Mouse (Mus musculus): Measurements from ENCODE around the gene Trak1. TPM values are rescaled to one million over a fixed set of nuclear protein-coding genes. Genes with fewer than 3 reads are reported as not detected.
A peak's percentile ranks its signal among the peaks of the same experiment; 100 is the strongest.

Trak1 gene
- polyA plus RNA-seq, 1 experiment from 2014 or later, result 60.6 TPM

- H3K9me3 ChIP-seq (replicated peaks; ENCODE audit: control insufficient read depth, low read length, poor library complexity, severe bottlenecking), result no peaks in the 10 kb centered on the region
- H3K4me2 ChIP-seq (ENCODE audit: low read length), result no peak overlapping the region
- no peaks in the 10 kb centered on the region for H3K36me3 ChIP-seq (ENCODE audit: control insufficient read depth, insufficient read depth, low read length)
- H3K4me1 ChIP-seq (ENCODE audit: control insufficient read depth, insufficient read depth, low read length), result peaks cover 37% of the 10 kb centered on the region
- no peak overlapping the region for H3K4me3 ChIP-seq (ENCODE audit: low read depth, low read length)
- no peak overlapping the region; the same call in 1 of the 2 replicates for H3K27ac ChIP-seq (ENCODE audit: low read length)
- H3K9ac ChIP-seq (ENCODE audit: low read depth, low read length), result no peak overlapping the region
- H3K27me3 ChIP-seq (ENCODE audit: control insufficient read depth, insufficient read depth, low read depth, low read length), result no peaks in the 10 kb centered on the region
- WGBS, result 92% methylated on average over 15 of the region's 15 CpGs
- ATAC-seq, result no peak
These were observed 39.1 kb downstream of the Trak1 start for GRCm38 (mm10) chr9:121336324-121336946.

DNA sequence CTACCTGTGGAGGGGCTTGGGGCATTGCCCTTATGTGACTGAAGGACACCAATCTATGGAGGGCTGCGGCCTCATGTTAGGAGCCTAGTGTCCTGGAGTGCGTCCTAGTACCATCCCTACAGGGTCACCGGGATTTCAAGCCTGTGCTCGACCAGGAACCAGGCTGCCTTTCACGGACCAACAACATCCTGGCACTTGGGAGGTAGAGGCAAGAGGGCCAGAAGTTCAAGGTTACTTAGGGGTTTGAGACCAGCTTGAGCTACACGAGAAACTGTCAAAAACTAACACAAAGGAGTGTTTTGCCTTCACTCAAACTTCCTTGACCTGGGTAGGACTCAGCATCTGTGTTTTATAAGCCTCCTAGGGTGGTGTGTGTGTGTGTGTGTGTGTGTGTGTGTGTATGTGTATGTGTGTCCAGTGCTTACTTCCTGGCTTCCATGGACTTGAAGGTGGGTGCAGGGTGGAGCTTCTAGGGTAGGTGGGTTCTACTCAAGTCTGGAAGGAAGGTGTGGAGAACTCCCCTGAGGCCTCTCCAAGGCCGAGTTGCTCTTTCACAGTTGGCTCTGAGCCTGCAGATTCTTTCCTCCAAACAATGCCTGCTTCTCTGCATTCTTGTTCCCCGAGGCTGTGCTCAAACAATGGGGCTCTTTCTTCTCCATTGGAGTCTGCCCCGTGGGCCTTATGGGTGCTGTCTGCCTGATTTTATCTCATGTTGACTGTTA is 40.1 kb downstream of the Trak1 start:
- no peak overlapping the region for H3K4me3 ChIP-seq (ENCODE audit: low read depth, low read length)
- H3K27ac ChIP-seq (ENCODE audit: low read length), result peak overlapping the region; percentile 12
- no peaks in the 10 kb centered on the region for H3K27me3 ChIP-seq (ENCODE audit: control insufficient read depth, insufficient read depth, low read depth, low read length)
- H3K9me3 ChIP-seq (replicated peaks; ENCODE audit: control insufficient read depth, low read length, poor library complexity, severe bottlenecking), result no peaks in the 10 kb centered on the region
- H3K36me3 ChIP-seq (ENCODE audit: control insufficient read depth, insufficient read depth, low read length), result no peaks in the 10 kb centered on the region
- no peak overlapping the region for H3K4me2 ChIP-seq (ENCODE audit: low read length)
- H3K4me1 ChIP-seq (ENCODE audit: control insufficient read depth, insufficient read depth, low read length), result peaks cover 28% of the 10 kb centered on the region
- no peak for ATAC-seq
- H3K9ac ChIP-seq (ENCODE audit: low read depth, low read length), result no peak overlapping the region
- WGBS, result 53% methylated on average over 9 of the region's 9 CpGs

DNA sequence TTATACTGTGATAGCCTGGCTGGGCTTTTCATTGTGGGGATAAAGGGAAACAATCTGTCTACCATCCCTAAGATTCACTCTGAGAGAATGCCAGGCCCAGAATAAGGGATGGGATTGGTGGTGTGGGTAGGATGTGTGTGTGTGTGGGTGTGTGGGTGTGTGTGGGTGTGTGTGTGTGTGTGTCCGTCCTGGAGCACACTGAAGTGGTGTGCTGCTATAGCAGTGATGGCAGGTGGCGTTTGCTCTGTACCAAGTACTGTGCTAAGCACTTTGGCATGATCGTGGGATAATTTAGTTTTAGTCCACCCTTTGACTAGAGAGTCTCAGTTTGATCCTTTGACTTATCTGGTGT is 40.6 kb downstream of the Trak1 start:
- Histone ChIP-seq H3K27me3 (ENCODE audit: control insufficient read depth, insufficient read depth, low read depth, low read length) (no peaks in the 10 kb centered on the region), H3K4me2 (ENCODE audit: low read length) (no peak overlapping the region), H3K36me3 (ENCODE audit: control insufficient read depth, insufficient read depth, low read length) (no peaks in the 10 kb centered on the region), H3K4me1 (ENCODE audit: control insufficient read depth, insufficient read depth, low read length) (peaks cover 27% of the 10 kb centered on the region), H3K4me3 (ENCODE audit: low read depth, low read length) (no peak overlapping the region), H3K9ac (ENCODE audit: low read depth, low read length) (no peak overlapping the region), H3K27ac (ENCODE audit: low read length) (peak overlapping the region; percentile 12), H3K9me3 (replicated peaks; ENCODE audit: control insufficient read depth, low read length, poor library complexity, severe bottlenecking) (no peaks in the 10 kb centered on the region)
- 63% methylated on average over 3 of the region's 3 CpGs for whole genome bisulfite sequencing
- no peak for ATAC-seq

GRCm38 (mm10) chr9:121341832-121342231 is 44.5 kb downstream of the Trak1 start:
- Histone ChIP-seq H3K36me3 (ENCODE audit: control insufficient read depth, insufficient read depth, low read length) (no peaks in the 10 kb centered on the region), H3K4me2 (ENCODE audit: low read length) (no peak overlapping the region), H3K9me3 (replicated peaks; ENCODE audit: control insufficient read depth, low read length, poor library complexity, severe bottlenecking) (no peaks in the 10 kb centered on the region), H3K27ac (ENCODE audit: low read length) (no peak overlapping the region), H3K27me3 (ENCODE audit: control insufficient read depth, insufficient read depth, low read depth, low read length) (no peaks in the 10 kb centered on the region), H3K4me1 (ENCODE audit: control insufficient read depth, insufficient read depth, low read length) (peaks cover 4% of the 10 kb centered on the region; the same call in 1 of the 2 replicates), H3K9ac (ENCODE audit: low read depth, low read length) (no peak overlapping the region), H3K4me3 (ENCODE audit: low read depth, low read length) (no peak overlapping the region)
- 89% methylated on average over 7 of the region's 7 CpGs for WGBS
- no peak for ATAC-seq

GRCm38 (mm10) chr9:121342510-121343110 is 45.3 kb downstream of the Trak1 start:
- H3K4me2 ChIP-seq (ENCODE audit: low read length), result no peak overlapping the region

DNA sequence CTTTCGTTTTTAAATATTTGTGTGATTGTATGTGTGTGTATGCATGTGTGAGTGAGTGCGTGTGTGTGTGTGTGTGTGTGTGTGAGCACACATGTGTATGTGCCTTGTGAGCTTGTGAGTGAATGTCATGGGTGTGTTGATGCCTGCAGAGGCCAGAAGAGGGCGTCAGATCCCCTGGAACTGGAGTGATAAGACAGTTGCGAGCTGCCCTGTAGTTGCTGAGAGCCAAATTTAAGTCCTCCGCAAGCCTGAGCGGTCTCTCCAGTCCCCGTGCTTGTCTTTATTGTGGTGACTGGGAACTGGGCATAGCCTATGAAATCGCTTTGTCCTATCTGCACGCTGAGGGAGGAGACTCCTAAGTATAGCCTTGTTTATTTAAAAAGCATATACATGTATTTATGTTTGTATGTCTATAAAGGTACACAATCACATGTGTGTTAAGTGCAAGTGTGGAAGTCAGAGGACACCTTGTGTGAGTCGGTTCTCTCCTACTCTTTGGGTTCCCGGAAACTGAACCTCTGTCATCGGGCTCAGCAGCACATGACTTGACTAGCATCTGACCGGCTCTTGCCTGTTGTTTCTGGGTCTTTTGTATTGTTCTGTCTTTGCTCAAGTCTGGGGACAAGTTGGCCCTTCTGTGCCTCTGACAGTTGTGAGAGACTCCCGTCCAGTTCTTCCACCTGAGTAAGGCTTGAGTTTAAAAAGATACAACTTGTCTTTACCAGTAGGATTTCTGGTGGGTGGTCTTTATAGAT is 46.0 kb downstream of the Trak1 start:
- no peaks in the 10 kb centered on the region for H3K27me3 ChIP-seq (ENCODE audit: control insufficient read depth, insufficient read depth, low read depth, low read length)
- no peak overlapping the region for H3K9ac ChIP-seq (ENCODE audit: low read depth, low read length)
- H3K27ac ChIP-seq (ENCODE audit: low read length), result no peak overlapping the region
- H3K4me1 ChIP-seq (ENCODE audit: control insufficient read depth, insufficient read depth, low read length), result peaks cover 7% of the 10 kb centered on the region
- no peaks in the 10 kb centered on the region for H3K36me3 ChIP-seq (ENCODE audit: control insufficient read depth, insufficient read depth, low read length)
- ATAC-seq, result no peak
- WGBS, result 80% methylated on average over 14 of the region's 14 CpGs
- no peaks in the 10 kb centered on the region for H3K9me3 ChIP-seq (replicated peaks; ENCODE audit: control insufficient read depth, low read length, poor library complexity, severe bottlenecking)
- no peak overlapping the region for H3K4me2 ChIP-seq (ENCODE audit: low read length)
- no peak overlapping the region for H3K4me3 ChIP-seq (ENCODE audit: low read depth, low read length)

More at GRCm38 (mm10) chr9:121342510-121343110, 45.3 kb downstream of the Trak1 start:
- WGBS, result 94% methylated on average over 5 of the region's 5 CpGs
- Histone ChIP-seq H3K9ac (ENCODE audit: low read depth, low read length) (no peak overlapping the region), H3K27ac (ENCODE audit: low read length) (no peak overlapping the region), H3K4me3 (ENCODE audit: low read depth, low read length) (no peak overlapping the region), H3K4me1 (ENCODE audit: control insufficient read depth, insufficient read depth, low read length) (peaks cover 4% of the 10 kb centered on the region), H3K27me3 (ENCODE audit: control insufficient read depth, insufficient read depth, low read depth, low read length) (no peaks in the 10 kb centered on the region), H3K36me3 (ENCODE audit: control insufficient read depth, insufficient read depth, low read length) (no peaks in the 10 kb centered on the region), H3K9me3 (replicated peaks; ENCODE audit: control insufficient read depth, low read length, poor library complexity, severe bottlenecking) (no peaks in the 10 kb centered on the region)
- no peak for ATAC-seq

DNA sequence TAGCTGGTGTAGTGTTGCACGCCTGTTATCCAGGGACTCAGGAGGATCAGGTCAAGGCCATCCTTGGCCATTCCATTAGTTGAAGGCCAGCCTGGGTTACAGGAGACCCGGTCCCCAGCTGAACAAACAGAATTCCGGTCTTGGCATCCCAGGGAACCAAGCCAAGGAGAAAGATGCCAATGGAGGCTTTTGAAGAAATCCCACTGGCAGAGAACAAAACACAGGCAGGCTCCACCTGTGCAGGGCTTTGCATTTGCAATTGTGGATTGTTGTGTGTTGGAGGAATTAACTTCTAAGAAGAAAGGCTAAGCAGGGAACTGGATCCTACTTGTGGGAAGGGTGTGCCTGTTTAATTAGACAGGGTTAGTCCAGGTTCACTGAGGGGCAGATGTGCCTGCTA is 47.0 kb downstream of the Trak1 start:
- Histone ChIP-seq H3K4me3 (ENCODE audit: low read depth, low read length) (no peak overlapping the region), H3K4me1 (ENCODE audit: control insufficient read depth, insufficient read depth, low read length) (peaks cover 13% of the 10 kb centered on the region), H3K36me3 (ENCODE audit: control insufficient read depth, insufficient read depth, low read length) (no peaks in the 10 kb centered on the region), H3K4me2 (ENCODE audit: low read length) (no peak overlapping the region), H3K9ac (ENCODE audit: low read depth, low read length) (no peak overlapping the region), H3K9me3 (replicated peaks; ENCODE audit: control insufficient read depth, low read length, poor library complexity, severe bottlenecking) (no peaks in the 10 kb centered on the region), H3K27ac (ENCODE audit: low read length) (no peak overlapping the region), H3K27me3 (ENCODE audit: control insufficient read depth, insufficient read depth, low read depth, low read length) (no peaks in the 10 kb centered on the region)
- WGBS, result 33% methylated on average over 3 of the region's 3 CpGs
- ATAC-seq, result no peak

DNA sequence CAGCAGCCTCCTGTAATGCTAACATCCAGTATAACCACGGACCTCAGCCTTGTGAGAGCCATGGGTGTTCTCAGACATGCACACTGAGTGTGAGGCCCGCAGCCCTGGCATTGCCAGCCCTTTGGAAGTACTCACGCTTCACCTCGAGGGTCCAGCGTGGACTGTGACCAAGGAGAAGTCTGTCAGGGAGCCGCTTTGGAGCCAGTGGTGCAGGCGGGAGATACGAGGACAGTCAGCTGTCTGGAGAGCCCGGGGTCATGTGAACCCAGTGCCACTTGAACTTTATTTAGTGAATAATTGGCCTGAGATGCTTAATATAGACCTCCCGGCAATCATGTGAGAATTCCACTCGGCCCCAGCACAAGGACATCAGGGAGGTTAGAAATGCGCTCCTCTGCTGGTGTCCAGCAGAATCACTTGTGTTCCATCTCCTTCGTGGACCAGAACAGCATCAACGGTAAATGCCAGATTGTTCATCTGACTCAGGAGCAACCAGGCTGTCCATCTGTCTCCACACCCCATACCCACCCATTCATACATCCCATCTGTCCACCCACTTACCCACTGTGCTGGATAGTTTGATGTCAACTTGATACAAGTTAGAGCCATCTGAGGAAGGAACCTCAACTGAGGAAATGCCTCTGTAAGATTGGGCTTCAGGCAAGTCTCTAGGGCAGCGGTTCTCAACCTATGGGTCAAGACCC is 48.3 kb downstream of the Trak1 start:
- Histone ChIP-seq H3K36me3 (ENCODE audit: control insufficient read depth, insufficient read depth, low read length) (no peaks in the 10 kb centered on the region), H3K9me3 (replicated peaks; ENCODE audit: control insufficient read depth, low read length, poor library complexity, severe bottlenecking) (no peaks in the 10 kb centered on the region), H3K4me1 (ENCODE audit: control insufficient read depth, insufficient read depth, low read length) (peaks cover 13% of the 10 kb centered on the region), H3K9ac (ENCODE audit: low read depth, low read length) (no peak overlapping the region), H3K4me3 (ENCODE audit: low read depth, low read length) (no peak overlapping the region), H3K27me3 (ENCODE audit: control insufficient read depth, insufficient read depth, low read depth, low read length) (no peaks in the 10 kb centered on the region), H3K4me2 (ENCODE audit: low read length) (no peak overlapping the region), H3K27ac (ENCODE audit: low read length) (no peak overlapping the region)
- ATAC-seq, result no peak
- WGBS, result 92% methylated on average over 15 of the region's 15 CpGs

All from midbrain, embryonic 16.5 days (tissue).